Mouse (Mus musculus): ENCODE measurements around the gene Kpna4.

- TF ChIP-seq CTCF (IDR thresholded peaks at IDR 0.05; ENCODE audit: low read depth, low read length) (no peak), POLR2A (IDR thresholded peaks at IDR 0.05; ENCODE audit: borderline replicate concordance, low read depth, low read length) (no peak)
Measured at GRCm38 (mm10) chr3:69127693-69128092, 780 bp upstream of the Kpna4 start.

Data from bone marrow macrophage, adult 2 months (primary cell).